Mouse (Mus musculus) thymus, postnatal 36 days (tissue): ENCODE measurements at regions not wholly inside any gene's neighbourhood (a gene's known extent, or its start where the extent isn't known, plus 50 kb on each side); places are given as distances from the start of the nearest gene placed in this dataset.
"Not testable (repeated sequence)": the region's sequence is repeated elsewhere in the genome, so short reads cannot be mapped to it uniquely, and the experiment has no call there.

Experiments
- DNase-seq, 2 experiments: peaks; one replicate each; pipeline ENCODE4 v3.0.0; 2022; ENCODE audit warnings: mixed read lengths in 2 of 2

- DNase-seq, result no peak
Measured at GRCm38 (mm10) chr5:148775232-148775631, 153.9 kb downstream of the Katnal1 start.

- DNase-seq, result no peak
Measured at GRCm38 (mm10) chr5:148774446-148774845, 154.7 kb downstream of the Katnal1 start.

- no peak for DNase-seq
Measured at GRCm38 (mm10) chr5:148769452-148769851, 159.7 kb downstream of the Katnal1 start.

GRCm38 (mm10) chr5:148768346-148768745, 160.8 kb downstream of the Katnal1 start:
- DNase-seq, result no peak

- no peak for DNase-seq
Measured at GRCm38 (mm10) chr5:148765993-148766392, 163.1 kb downstream of the Katnal1 start.

GRCm38 (mm10) chr5:148760108-148760507, 169.0 kb downstream of the Katnal1 start:
- DNase-seq, result no peak

- no peak for DNase-seq
Measured at GRCm38 (mm10) chr5:148758786-148759185, 170.3 kb downstream of the Katnal1 start.

GRCm38 (mm10) chr5:148757715-148758114, 171.4 kb downstream of the Katnal1 start:
- DNase-seq, result no peak

GRCm38 (mm10) chr5:148757236-148757635, 171.9 kb downstream of the Katnal1 start:
- no peak for DNase-seq

- no peak for DNase-seq
Measured at GRCm38 (mm10) chr5:148756246-148756930, 172.7 kb downstream of the Katnal1 start.

- DNase-seq, result no peak
Measured at GRCm38 (mm10) chr5:148755807-148756206, 173.3 kb downstream of the Katnal1 start.

- DNase-seq, result no peak
Measured at GRCm38 (mm10) chr5:148754896-148755295, 174.2 kb downstream of the Katnal1 start.

GRCm38 (mm10) chr5:148754363-148754762, 174.8 kb downstream of the Katnal1 start:
- no peak for DNase-seq

GRCm38 (mm10) chr5:148753457-148753856, 175.7 kb downstream of the Katnal1 start:
- no peak for DNase-seq

- DNase-seq, result no peak
Measured at GRCm38 (mm10) chr5:148751980-148752379, 177.1 kb downstream of the Katnal1 start.

GRCm38 (mm10) chr5:148750002-148750734, 179.0 kb downstream of the Katnal1 start:
- no peak for DNase-seq

- no peak for DNase-seq
Measured at GRCm38 (mm10) chr5:148747972-148748764, 181.0 kb downstream of the Katnal1 start.

GRCm38 (mm10) chr5:148747549-148747948, 181.6 kb downstream of the Katnal1 start:
- no peak for DNase-seq

- DNase-seq, result not testable (repeated sequence)
Measured at GRCm38 (mm10) chr5:148746726-148747125, 182.4 kb downstream of the Katnal1 start.

- DNase-seq, result no peak
Measured at GRCm38 (mm10) chr5:148744676-148745391, 184.3 kb downstream of the Katnal1 start.

- DNase-seq, result no peak
Measured at GRCm38 (mm10) chr5:148742158-148742835, 186.8 kb downstream of the Katnal1 start.
